Mouse (Mus musculus): ENCODE measurements around the gene Tmem254c. TPM values are rescaled to one million over a fixed set of nuclear protein-coding genes. Genes with fewer than 3 reads are reported as not detected.
"Not testable (repeated sequence)": the region's sequence is repeated elsewhere in the genome, so short reads cannot be mapped to it uniquely, and the experiment has no call there.

The Tmem254c gene
- polyA plus RNA-seq, 1 experiment, result 19.0 TPM

GRCm38 (mm10) chr14:26042611-26043010, 24.5 kb downstream of the Tmem254c start, which contains the start of gene Gm9780:
Gm9780 (minus strand) TSS chr14:26042711.
- not testable (repeated sequence) for H3K27ac ChIP-seq (ENCODE audit: control insufficient read depth, insufficient read depth, low read length); H3K4me1 ChIP-seq (replicated peaks; ENCODE audit: control insufficient read depth, insufficient read depth, low read length); DNase-seq; H3K4me3 ChIP-seq (ENCODE audit: control insufficient read depth, insufficient read depth, low read length); H3K27me3 ChIP-seq (ENCODE audit: control insufficient read depth, insufficient read depth, low read length); H3K36me3 ChIP-seq (ENCODE audit: control insufficient read depth, insufficient read depth, low read length)
- no CpG with 5 or more reads among the region's 26 CpGs for WGBS

- H3K4me1 ChIP-seq (replicated peaks; ENCODE audit: control insufficient read depth, insufficient read depth, low read length); H3K36me3 ChIP-seq (ENCODE audit: control insufficient read depth, insufficient read depth, low read length); H3K4me3 ChIP-seq (ENCODE audit: control insufficient read depth, insufficient read depth, low read length); DNase-seq; H3K27ac ChIP-seq (ENCODE audit: control insufficient read depth, insufficient read depth, low read length); H3K27me3 ChIP-seq (ENCODE audit: control insufficient read depth, insufficient read depth, low read length): not testable (repeated sequence)
- WGBS, result no CpG with 5 or more reads among the region's 6 CpGs
Measured at GRCm38 (mm10) chr14:26035439-26035838, 31.7 kb downstream of the Tmem254c start.

- H3K4me3 ChIP-seq (ENCODE audit: control insufficient read depth, insufficient read depth, low read length); H3K4me1 ChIP-seq (replicated peaks; ENCODE audit: control insufficient read depth, insufficient read depth, low read length); H3K27ac ChIP-seq (ENCODE audit: control insufficient read depth, insufficient read depth, low read length); H3K36me3 ChIP-seq (ENCODE audit: control insufficient read depth, insufficient read depth, low read length); H3K27me3 ChIP-seq (ENCODE audit: control insufficient read depth, insufficient read depth, low read length); DNase-seq: not testable (repeated sequence)
- no CpG with 5 or more reads among the region's 3 CpGs for WGBS
Measured at GRCm38 (mm10) chr14:26034364-26034763, 32.8 kb downstream of the Tmem254c start.

GRCm38 (mm10) chr14:26025653-26026052, 41.5 kb downstream of the Tmem254c start:
- H3K4me3 ChIP-seq (ENCODE audit: control insufficient read depth, insufficient read depth, low read length); H3K27me3 ChIP-seq (ENCODE audit: control insufficient read depth, insufficient read depth, low read length); H3K27ac ChIP-seq (ENCODE audit: control insufficient read depth, insufficient read depth, low read length); H3K4me1 ChIP-seq (replicated peaks; ENCODE audit: control insufficient read depth, insufficient read depth, low read length); H3K36me3 ChIP-seq (ENCODE audit: control insufficient read depth, insufficient read depth, low read length); DNase-seq: not testable (repeated sequence)
- no CpG with 5 or more reads among the region's 12 CpGs for WGBS

GRCm38 (mm10) chr14:26022831-26023230, 44.3 kb downstream of the Tmem254c start:
- not testable (repeated sequence) for H3K27me3 ChIP-seq (ENCODE audit: control insufficient read depth, insufficient read depth, low read length); H3K4me3 ChIP-seq (ENCODE audit: control insufficient read depth, insufficient read depth, low read length); DNase-seq; H3K36me3 ChIP-seq (ENCODE audit: control insufficient read depth, insufficient read depth, low read length); H3K27ac ChIP-seq (ENCODE audit: control insufficient read depth, insufficient read depth, low read length); H3K4me1 ChIP-seq (replicated peaks; ENCODE audit: control insufficient read depth, insufficient read depth, low read length)
- WGBS, result no CpG with 5 or more reads among the region's 6 CpGs

GRCm38 (mm10) chr14:26021555-26021954, 45.6 kb downstream of the Tmem254c start:
- not testable (repeated sequence) for H3K27me3 ChIP-seq (ENCODE audit: control insufficient read depth, insufficient read depth, low read length); H3K4me1 ChIP-seq (replicated peaks; ENCODE audit: control insufficient read depth, insufficient read depth, low read length); H3K4me3 ChIP-seq (ENCODE audit: control insufficient read depth, insufficient read depth, low read length); DNase-seq; H3K36me3 ChIP-seq (ENCODE audit: control insufficient read depth, insufficient read depth, low read length); H3K27ac ChIP-seq (ENCODE audit: control insufficient read depth, insufficient read depth, low read length)
- WGBS, result no CpG with 5 or more reads among the region's 9 CpGs

GRCm38 (mm10) chr14:26016414-26016813, 50.7 kb downstream of the Tmem254c start:
- not testable (repeated sequence) for H3K36me3 ChIP-seq (ENCODE audit: control insufficient read depth, insufficient read depth, low read length); H3K4me1 ChIP-seq (replicated peaks; ENCODE audit: control insufficient read depth, insufficient read depth, low read length); H3K27ac ChIP-seq (ENCODE audit: control insufficient read depth, insufficient read depth, low read length); H3K4me3 ChIP-seq (ENCODE audit: control insufficient read depth, insufficient read depth, low read length); H3K27me3 ChIP-seq (ENCODE audit: control insufficient read depth, insufficient read depth, low read length); DNase-seq
- no CpG with 5 or more reads among the region's 7 CpGs for WGBS

Other genes starting within 250 kb of the Tmem254c start
- 113 and 122 TPM in 2 replicates for gene Anxa11, start 225.2 kb downstream of the Tmem254c start, polyA plus RNA-seq (2012; rRNA removed)
- 1.3 TPM in 1 of 2 replicates, not detected in the other for gene Plac9a, start 164.3 kb downstream of the Tmem254c start, polyA plus RNA-seq (2012; rRNA removed)
- gene Tmem254a, start 139.7 kb downstream of the Tmem254c start, polyA plus RNA-seq (2012; rRNA removed), result 2.4 and 3.5 TPM in 2 replicates
- gene Cphx1, start 129.1 kb downstream of the Tmem254c start, polyA plus RNA-seq (2012; rRNA removed), result not detected in 2 replicates
- gene Duxbl1, start 88.8 kb downstream of the Tmem254c start, polyA plus RNA-seq (2012; rRNA removed), result 0.54 and 0.82 TPM in 2 replicates
- gene Gm9780, start 24.6 kb downstream of the Tmem254c start, polyA plus RNA-seq (2012; rRNA removed), result 49.9 and 59.0 TPM in 2 replicates
- not detected in 2 replicates for gene Cphx2, start 14.2 kb upstream of the Tmem254c start, polyA plus RNA-seq (2012; rRNA removed)
- not detected in 2 replicates for gene Cphx3, start 14.9 kb upstream of the Tmem254c start, polyA plus RNA-seq (2012; rRNA removed)
- gene Duxbl2, start 51.0 kb upstream of the Tmem254c start, polyA plus RNA-seq (2012; rRNA removed), result 0.22 and 1.4 TPM in 2 replicates
- 4.3 and 12.3 TPM in 2 replicates for gene Plac9b, start 115.1 kb upstream of the Tmem254c start, polyA plus RNA-seq (2012; rRNA removed)
- gene Tmem254b, start 139.7 kb upstream of the Tmem254c start, polyA plus RNA-seq (2012; rRNA removed), result 19.6 and 20.7 TPM in 2 replicates
- gene Duxbl3, start 190.6 kb upstream of the Tmem254c start, polyA plus RNA-seq (2012; rRNA removed), result 0.51 and 0.75 TPM in 2 replicates

Measured in thymus, adult 2 months (tissue).